Mouse (Mus musculus) fat pad, adult 2 months (tissue): ENCODE measurements around the gene Csf2ra.
"Not testable (repeated sequence)": the region's sequence is repeated elsewhere in the genome, so short reads cannot be mapped to it uniquely, and the experiment has no call there.

Source experiments
- DNase-seq: peaks from one replicate; pipeline ENCODE4 v3.0.0-alpha.2; 2011; ENCODE audit warnings: low read depth, low spot score; ENCODE audit errors: extremely low read depth

The Csf2ra gene

DNA sequence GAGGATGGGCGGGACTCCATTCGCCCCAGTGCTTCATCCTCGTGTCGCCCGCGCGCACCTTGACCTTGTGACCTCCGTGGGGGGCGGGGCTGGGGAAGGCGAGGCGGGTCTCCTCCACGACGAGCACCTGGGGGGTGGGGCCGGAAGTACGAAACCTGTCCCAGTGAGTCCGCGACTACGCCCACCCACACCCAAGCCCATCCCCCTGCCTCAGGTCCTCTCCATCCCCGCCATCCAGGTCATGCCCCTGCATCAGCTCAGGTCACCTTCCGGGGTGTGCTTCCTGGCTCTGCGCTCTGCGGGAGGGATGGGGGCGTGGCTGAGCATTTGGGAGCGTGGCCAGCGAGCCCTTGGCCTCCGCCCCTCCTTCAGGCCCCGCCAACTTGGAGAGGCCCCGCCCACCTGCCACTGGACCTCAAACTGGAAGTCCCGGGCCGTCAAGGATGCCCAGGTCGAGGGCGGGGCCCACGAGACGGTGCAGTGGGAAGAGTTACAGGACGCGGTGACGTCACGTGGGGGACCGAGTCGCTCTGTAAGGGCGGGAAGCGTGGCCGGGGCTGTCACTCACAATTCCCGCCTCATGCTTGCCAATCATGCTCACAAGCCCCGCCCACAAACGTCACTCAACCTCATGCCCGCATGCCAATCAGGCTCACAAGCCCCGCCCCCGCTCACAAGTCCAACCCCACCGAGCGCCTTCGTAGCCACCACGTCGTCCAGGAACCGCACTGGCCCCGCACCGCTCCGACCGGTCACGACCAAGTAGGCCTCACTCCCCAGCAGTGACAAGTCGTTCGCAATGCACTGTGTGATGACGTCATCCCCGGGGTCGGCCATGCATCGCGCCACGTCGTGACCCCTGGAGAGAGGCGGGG is 2.5 kb downstream of the Csf2ra start:
- no peak for DNase-seq

DNA sequence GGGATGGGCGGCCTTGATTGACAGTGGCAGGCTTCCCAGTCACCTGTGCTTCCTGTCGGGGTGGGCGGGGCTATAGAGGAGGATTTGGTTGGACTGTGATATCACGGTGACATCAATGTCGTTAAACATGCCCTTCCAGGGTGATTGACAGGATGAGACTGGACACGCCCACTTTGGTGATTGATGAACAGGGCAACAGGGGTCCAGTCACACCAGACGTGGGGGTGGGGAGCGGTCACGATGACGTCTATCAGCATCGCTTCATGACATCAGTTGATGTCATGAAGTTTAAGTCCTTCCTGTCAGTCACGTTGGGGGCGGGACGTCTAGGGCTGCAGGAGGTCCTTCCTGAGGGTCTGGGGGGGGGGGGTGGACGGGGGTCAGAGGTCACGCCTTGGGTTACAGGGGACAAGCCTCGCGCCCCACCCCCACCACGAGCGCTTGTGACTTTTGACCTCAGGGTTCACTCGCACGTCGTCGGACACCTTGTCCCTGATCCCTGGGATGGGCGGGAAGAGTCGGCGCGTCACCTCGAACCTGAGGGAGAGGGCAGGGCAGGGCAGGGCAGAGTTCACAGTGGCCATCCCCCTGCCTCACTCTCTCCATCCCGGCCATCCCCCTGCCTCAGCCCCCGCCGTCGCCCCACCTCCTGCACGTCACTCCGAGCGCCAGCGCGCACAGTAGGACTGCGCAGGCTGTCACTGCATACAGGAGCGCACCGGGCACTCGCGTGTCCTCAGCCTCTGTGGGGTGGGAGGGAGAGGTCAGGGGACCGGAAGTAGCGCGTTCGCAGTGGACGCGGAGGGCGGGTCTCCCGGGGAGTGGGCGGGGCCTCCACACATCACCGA is 3.3 kb downstream of the Csf2ra start:
- no peak for DNase-seq

DNA sequence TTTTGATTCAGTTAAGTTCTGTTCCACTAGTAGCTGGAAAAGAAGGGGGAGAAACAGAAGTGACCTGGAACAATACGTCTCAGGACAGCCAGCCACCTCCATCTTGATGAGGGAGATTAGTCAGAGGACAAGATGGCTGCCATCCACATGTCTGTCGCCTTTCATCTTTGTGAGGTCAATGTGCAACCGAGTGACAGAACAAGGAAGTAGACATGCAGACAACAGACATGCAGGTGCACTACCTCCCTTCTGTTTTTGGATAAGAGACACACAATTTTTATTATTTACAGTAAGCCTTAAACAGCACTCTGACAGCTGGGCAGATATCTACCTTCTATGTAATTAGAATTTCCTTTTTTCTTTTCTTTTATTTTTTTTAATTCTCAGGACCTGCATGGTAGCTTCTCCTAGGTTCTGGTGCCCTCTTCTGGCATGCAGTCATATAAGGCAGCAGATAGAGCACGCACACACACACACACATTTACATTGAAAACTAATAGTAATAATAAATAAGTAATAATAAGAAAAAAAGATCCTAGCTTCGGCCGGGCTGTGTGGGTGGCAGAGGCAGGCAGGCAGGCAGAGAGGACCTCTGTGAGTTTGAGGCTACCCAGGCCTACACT is 4.4 kb downstream of the Csf2ra start:
- no peak for DNase-seq

DNA sequence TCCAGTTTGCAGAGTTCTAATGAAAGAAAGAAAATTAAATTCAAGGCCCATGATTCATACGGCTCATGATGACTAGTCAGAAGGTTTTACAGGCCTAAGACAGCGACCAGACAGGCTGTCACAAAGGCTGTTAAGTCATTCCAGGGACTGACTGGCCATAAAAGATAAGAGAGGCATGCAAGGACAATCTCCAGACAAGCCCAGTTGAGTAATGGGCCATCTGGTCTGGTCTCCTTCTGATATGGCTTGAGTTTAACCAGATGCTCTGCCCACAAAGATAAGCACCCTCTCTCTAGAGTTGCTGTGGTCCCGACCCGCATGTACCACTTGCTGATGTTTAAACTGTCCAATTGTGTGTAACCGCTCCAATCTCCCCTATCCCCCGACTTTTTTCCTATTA is 20.7 kb downstream of the Csf2ra start:
- not testable (repeated sequence) for DNase-seq

DNA sequence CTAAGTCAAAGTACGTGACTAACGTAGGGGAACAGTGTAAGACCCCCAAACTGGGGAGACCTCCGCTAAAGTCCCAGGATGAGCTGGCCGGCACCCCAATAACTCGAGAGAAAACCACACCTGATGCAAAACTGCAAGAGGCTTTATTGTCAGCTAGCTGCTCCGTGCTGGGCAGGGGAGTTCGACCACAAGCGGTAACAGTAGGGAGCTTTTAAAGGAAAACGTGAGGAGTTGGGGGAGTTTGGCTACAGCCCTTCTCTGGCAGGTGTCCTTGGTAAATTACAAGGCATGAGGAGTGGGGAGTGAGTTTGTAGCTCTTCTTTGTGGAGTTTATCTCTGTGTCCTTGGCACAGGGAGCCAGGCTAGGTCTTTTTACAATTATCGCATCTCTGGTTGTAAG is 28.4 kb downstream of the Csf2ra start:
- DNase-seq: no peak

DNA sequence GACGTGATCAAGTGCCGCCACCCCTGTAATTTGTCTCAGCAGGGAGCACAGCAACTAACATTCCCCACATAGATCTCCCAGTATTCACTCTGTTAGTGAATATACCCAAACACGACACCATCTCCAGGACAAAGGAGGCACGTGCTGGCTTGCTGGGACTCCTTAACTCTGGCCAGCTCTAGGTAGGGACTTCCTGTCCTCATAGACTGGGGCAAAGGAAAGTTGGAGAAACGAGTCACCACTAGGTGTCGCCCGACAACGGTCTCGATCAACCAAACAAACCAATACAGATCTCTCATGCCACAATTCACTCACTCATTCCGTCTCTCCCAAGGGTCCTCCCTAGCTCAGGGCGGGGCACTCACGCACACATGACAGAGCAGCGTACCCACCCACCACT is 28.9 kb downstream of the Csf2ra start:
- DNase-seq: peak; percentile 2

DNA sequence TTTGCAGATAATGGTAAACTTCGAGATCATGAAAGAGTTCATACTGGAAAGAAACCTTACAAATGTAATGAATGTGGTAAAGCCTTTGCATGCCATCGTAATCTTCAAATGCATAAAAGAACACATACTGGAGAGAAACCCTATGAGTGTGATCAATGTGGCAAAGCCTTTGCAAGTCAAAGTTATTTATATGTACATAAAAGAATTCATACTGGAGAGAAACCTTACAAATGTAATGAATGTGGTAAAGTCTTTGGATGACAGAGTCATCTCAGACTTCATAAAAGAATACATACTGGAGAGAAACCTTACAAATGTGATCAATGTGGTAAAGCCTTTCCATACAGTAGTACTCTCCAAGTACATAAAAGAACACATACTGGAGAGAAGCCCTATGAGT is 44.6 kb downstream of the Csf2ra start, which contains the start of gene Gm6020:
TSS of gene Gm6020 (plus strand) at position 301 of the 400 bp plus-strand sequence.
- not testable (repeated sequence) for DNase-seq

DNA sequence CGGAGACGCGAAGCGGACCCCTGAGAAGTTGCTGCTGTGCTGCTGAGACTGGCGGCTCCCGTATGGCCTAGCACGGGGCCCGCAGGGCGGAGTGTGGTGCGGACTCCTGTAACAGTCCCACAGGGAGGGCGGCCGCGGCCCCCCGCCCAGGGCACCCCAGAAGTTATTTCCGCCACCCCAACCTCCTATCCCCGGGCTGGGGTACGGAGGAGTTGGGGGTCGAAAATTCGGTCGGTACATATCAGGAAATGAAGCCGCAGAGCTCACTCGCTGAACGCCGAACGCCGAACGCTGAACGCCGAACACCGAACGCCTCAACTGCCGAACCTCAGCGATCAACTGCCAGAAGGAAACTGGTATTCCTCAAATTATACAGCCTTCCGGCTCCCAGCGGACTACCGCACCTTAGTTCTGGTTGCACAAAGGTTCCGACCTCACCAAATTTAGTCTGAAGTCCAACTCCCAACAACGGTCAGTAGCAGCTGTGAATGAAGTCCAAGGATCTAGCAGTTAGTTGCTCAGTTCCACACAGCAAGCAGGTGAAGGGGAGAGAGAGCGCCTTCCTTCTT is 52.4 kb downstream of the Csf2ra start, which contains the start of gene Gm7102:
TSS of gene Gm7102 (minus strand) at position 554 of the 569 bp plus-strand sequence.
- DNase-seq: no peak
